Mouse (Mus musculus) midbrain, embryonic 14.5 days (tissue): ENCODE results near the gene Ppara. TPM values are rescaled to one million over a fixed set of nuclear protein-coding genes. Genes with fewer than 3 reads are reported as not detected.

Experiments
- ATAC-seq: fragments of 200-750 bp; cut with Nextera tagmentation; 2 replicates; pipeline ENCODE4 v1.8.0; 2017; ENCODE audit warnings: moderate number of reproducible peaks, moderate library complexity; ENCODE audit not compliant: low FRiP score, low TSS enrichment
- DNase-seq: peaks from one replicate; pipeline ENCODE4 v3.0.0-alpha.2; 2015
- H3K27ac ChIP-seq: fragments of 300-500 bp; sonication (generic); replicated peaks from 2 replicates; pipeline ENCODE4 v1.5.1; 2014; ENCODE audit warnings: mild to moderate bottlenecking, low read depth, low read length, moderate library complexity
- H3K27me3 ChIP-seq: fragments of 300-500 bp; sonication (generic); 2 replicates; pipeline ENCODE4 v1.6.1; 2014; ENCODE audit warnings: low read length, control low read depth, mixed read lengths; ENCODE audit not compliant: control insufficient read depth, insufficient read depth
- H3K36me3 ChIP-seq: fragments of 300-500 bp; sonication (generic); 2 replicates; pipeline ENCODE4 v1.6.1; 2014; ENCODE audit warnings: low read length, control low read depth; ENCODE audit not compliant: control insufficient read depth, insufficient read depth
- H3K4me1 ChIP-seq: fragments of 300-500 bp; sonication (generic); 2 replicates; pipeline ENCODE4 v1.6.1; 2014; ENCODE audit warnings: mild to moderate bottlenecking, antibody characterized with exemption, low read length, control low read depth; ENCODE audit not compliant: control insufficient read depth, insufficient read depth
- H3K4me2 ChIP-seq: fragments of 300-500 bp; sonication (generic); 2 replicates; pipeline ENCODE4 v1.6.1; 2014; ENCODE audit warnings: mild to moderate bottlenecking, low read length, moderate library complexity
- H3K4me3 ChIP-seq: fragments of 300-500 bp; sonication (generic); replicated peaks from 2 replicates; pipeline ENCODE4 v1.5.1; 2014; ENCODE audit warnings: low read depth, low read length
- H3K9ac ChIP-seq: fragments of 300-500 bp; sonication (generic); replicated peaks from 2 replicates; pipeline ENCODE4 v1.6.1; 2014; ENCODE audit warnings: mild to moderate bottlenecking, low read length, moderate library complexity
- H3K9me3 ChIP-seq: fragments of 300-500 bp; sonication (generic); 2 replicates; pipeline ENCODE4 v1.6.1; 2016; ENCODE audit warnings: low read length, control low read depth, mixed read lengths; ENCODE audit not compliant: control insufficient read depth
- WGBS: fragments of 180-500 bp; shearing (Covaris S2); extraction: QIAGEN DNeasy Blood & Tissue Kit; methylation state at CpG from one replicate; pipeline ENCODE4 v1.1.7; 2014; 5-methylcytosine and 5-hydroxymethylcytosine counted together
- polyA plus RNA-seq: library from polyadenylated mRNA; unstranded; fragments of >200 nt; fragmentation: Nextera tagmentation; extraction: Ambion mirVana; gene quantifications from 2 replicates; pipeline ENCODE4 v1.2.1, GENCODE M21; 2014

Ppara gene
- polyA plus RNA-seq, 1 experiment from 2014 or later = 0.89 TPM

GRCm38 (mm10) chr15:85749141-85749540 lies 14.4 kb downstream of the Ppara start:
- Histone ChIP-seq H3K4me2 (no peak overlapping the region), H3K27me3 (no peaks in the 10 kb centered on the region), H3K4me1 (no peaks in the 10 kb centered on the region), H3K9me3 (peaks cover 5% of the 10 kb centered on the region; the same call in 1 of the 2 replicates), H3K27ac (no peak overlapping the region), H3K4me3 (no peak overlapping the region), H3K9ac (no peak overlapping the region), H3K36me3 (no peaks in the 10 kb centered on the region)
- ATAC-seq (no peak), DNase-seq (no peak)
- WGBS = 92% methylated on average over 9 of the region's 9 CpGs

DNA sequence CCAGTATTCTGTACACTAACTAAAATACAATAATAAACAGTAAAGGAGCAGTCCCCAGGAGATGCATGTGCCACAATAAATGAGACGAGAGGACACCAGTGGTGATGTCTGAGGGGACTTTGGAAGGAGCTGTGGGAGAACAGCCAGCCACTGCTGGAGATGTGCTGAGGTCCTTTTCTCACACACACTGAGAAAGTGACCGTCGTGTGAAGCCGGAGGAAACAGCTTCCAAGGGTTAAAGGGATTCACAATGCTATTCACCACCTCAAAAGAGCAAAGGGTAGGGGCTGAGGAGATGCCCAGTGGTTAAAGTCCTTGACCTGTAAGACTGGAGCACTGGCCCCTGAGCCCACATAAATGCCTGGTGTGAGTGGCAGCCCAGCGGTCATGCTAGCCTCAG lies 15.3 kb downstream of the Ppara start:
- Histone ChIP-seq H3K9me3 (peaks cover 5% of the 10 kb centered on the region; the same call in 1 of the 2 replicates), H3K4me2 (no peak overlapping the region), H3K9ac (no peak overlapping the region), H3K27ac (no peak overlapping the region), H3K36me3 (no peaks in the 10 kb centered on the region), H3K27me3 (no peaks in the 10 kb centered on the region), H3K4me1 (no peaks in the 10 kb centered on the region), H3K4me3 (no peak overlapping the region)
- ATAC-seq = no peak
- no peak for DNase-seq
- 85% methylated on average over 5 of the region's 5 CpGs for WGBS

- Histone ChIP-seq H3K36me3 (no peaks in the 10 kb centered on the region), H3K9me3 (peaks cover 5% of the 10 kb centered on the region; the same call in 1 of the 2 replicates), H3K4me3 (no peak overlapping the region), H3K27me3 (no peaks in the 10 kb centered on the region), H3K9ac (no peak overlapping the region), H3K27ac (no peak overlapping the region), H3K4me2 (no peak overlapping the region), H3K4me1 (no peaks in the 10 kb centered on the region)
- WGBS = 83% methylated on average over 2 of the region's 2 CpGs
- ATAC-seq (no peak), DNase-seq (no peak)
Measured at GRCm38 (mm10) chr15:85752655-85753054, 17.9 kb downstream of the Ppara start.

DNA sequence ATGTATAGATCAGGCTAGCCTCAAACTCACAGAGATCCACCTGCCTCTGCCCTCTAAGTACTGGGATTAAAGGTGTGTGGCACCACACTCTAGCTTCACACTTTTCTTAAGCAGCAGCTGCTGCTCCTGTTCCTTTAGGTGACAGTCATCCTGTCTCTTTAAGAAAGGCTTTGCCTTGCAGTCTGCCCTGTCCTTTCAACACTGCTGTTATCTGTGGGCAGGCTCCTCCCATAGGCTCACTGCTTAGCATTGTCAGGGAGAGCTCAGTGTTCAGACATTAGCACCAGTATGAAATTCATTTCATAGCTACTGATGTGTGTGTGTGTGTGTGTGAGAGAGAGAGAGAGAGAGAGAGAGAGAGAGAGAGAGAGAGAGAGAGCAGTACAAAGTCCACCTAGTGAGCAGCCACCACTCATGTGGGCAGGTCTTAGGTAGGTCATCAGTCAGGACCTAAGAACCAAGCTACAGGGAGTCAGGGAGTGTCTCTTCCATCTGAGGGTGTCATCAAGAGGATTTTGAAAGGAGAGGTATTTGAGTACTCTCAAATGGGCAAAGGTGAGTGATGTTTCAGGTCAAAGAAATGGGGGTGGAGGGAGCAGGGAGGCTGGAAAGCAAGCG lies 19.4 kb downstream of the Ppara start:
- DNase-seq (no peak), ATAC-seq (no peak)
- H3K9ac ChIP-seq = no peak overlapping the region
- no peak overlapping the region for H3K4me3 ChIP-seq
- H3K27ac ChIP-seq = no peak overlapping the region
- H3K36me3 ChIP-seq = no peaks in the 10 kb centered on the region
- no peaks in the 10 kb centered on the region for H3K27me3 ChIP-seq
- H3K9me3 ChIP-seq = peaks cover 5% of the 10 kb centered on the region; the same call in 1 of the 2 replicates
- no peak overlapping the region for H3K4me2 ChIP-seq
- no peaks in the 10 kb centered on the region for H3K4me1 ChIP-seq
- 85% methylated on average over 1 of the region's 1 CpGs for WGBS

GRCm38 (mm10) chr15:85755214-85755613 lies 20.4 kb downstream of the Ppara start:
- no peak for ATAC-seq
- WGBS = 76% methylated on average over 6 of the region's 6 CpGs

GRCm38 (mm10) chr15:85756611-85757010 lies 21.8 kb downstream of the Ppara start:
- H3K4me3 ChIP-seq = no peak overlapping the region
- DNase-seq (no peak), ATAC-seq (no peak)
- H3K9ac ChIP-seq = no peak overlapping the region
- no peaks in the 10 kb centered on the region for H3K36me3 ChIP-seq
- H3K9me3 ChIP-seq = peaks cover 5% of the 10 kb centered on the region; the same call in 1 of the 2 replicates
- H3K4me2 ChIP-seq = no peak overlapping the region
- no peaks in the 10 kb centered on the region for H3K27me3 ChIP-seq
- WGBS = 94% methylated on average over 7 of the region's 7 CpGs
- no peak overlapping the region for H3K27ac ChIP-seq
- no peaks in the 10 kb centered on the region for H3K4me1 ChIP-seq

More at GRCm38 (mm10) chr15:85755214-85755613, 20.4 kb downstream of the Ppara start:
- Histone ChIP-seq H3K4me3 (no peak overlapping the region), H3K27me3 (no peaks in the 10 kb centered on the region), H3K36me3 (no peaks in the 10 kb centered on the region), H3K4me1 (no peaks in the 10 kb centered on the region), H3K9ac (no peak overlapping the region), H3K9me3 (peaks cover 5% of the 10 kb centered on the region; the same call in 1 of the 2 replicates), H3K4me2 (no peak overlapping the region), H3K27ac (no peak overlapping the region)
- DNase-seq = no peak

GRCm38 (mm10) chr15:85757768-85758167 lies 23.0 kb downstream of the Ppara start:
- DNase-seq (no peak), ATAC-seq (no peak)
- no peaks in the 10 kb centered on the region for H3K36me3 ChIP-seq
- 97% methylated on average over 3 of the region's 3 CpGs for WGBS
- no peaks in the 10 kb centered on the region for H3K9me3 ChIP-seq
- no peak overlapping the region for H3K4me3 ChIP-seq
- no peak overlapping the region for H3K27ac ChIP-seq
- no peak overlapping the region for H3K9ac ChIP-seq
- H3K4me1 ChIP-seq = no peaks in the 10 kb centered on the region
- H3K4me2 ChIP-seq = no peak overlapping the region
- no peaks in the 10 kb centered on the region for H3K27me3 ChIP-seq

GRCm38 (mm10) chr15:85762761-85763160 lies 28.0 kb downstream of the Ppara start:
- DNase-seq (no peak), ATAC-seq (no peak)
- Histone ChIP-seq H3K9me3 (no peaks in the 10 kb centered on the region), H3K9ac (no peak overlapping the region), H3K27ac (no peak overlapping the region), H3K36me3 (no peaks in the 10 kb centered on the region), H3K4me2 (no peak overlapping the region), H3K4me1 (no peaks in the 10 kb centered on the region), H3K4me3 (no peak overlapping the region), H3K27me3 (no peaks in the 10 kb centered on the region)
- WGBS = 80% methylated on average over 4 of the region's 4 CpGs

DNA sequence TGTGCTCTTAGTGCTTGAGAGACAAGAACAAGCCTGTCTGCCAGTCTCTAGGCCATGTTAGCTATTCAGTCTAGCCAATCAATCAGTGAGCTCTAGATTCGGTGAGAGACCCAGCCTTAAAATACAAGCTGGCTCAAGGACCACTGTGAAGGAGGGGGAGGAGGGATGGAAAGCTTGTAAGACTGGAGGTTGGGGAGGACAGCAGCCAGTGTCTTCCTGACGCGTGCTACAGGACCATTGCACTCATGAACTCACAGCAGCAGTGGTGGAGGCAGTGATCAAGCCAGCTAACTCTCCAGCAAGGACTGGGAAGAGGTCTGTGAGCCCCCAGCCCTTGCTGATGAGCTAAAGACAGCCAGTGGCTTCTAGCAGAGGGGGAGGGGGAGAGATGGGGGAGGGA lies 30.2 kb downstream of the Ppara start:
- Histone ChIP-seq H3K4me1 (no peaks in the 10 kb centered on the region), H3K4me3 (no peak overlapping the region), H3K27ac (no peak overlapping the region), H3K36me3 (no peaks in the 10 kb centered on the region), H3K27me3 (no peaks in the 10 kb centered on the region), H3K9ac (no peak overlapping the region), H3K4me2 (no peak overlapping the region), H3K9me3 (no peaks in the 10 kb centered on the region)
- WGBS = 61% methylated on average over 3 of the region's 3 CpGs
- DNase-seq (no peak), ATAC-seq (no peak)
